Mouse (Mus musculus): ENCODE measurements around the gene Slc9a9.

Slc9a9 gene

DNA sequence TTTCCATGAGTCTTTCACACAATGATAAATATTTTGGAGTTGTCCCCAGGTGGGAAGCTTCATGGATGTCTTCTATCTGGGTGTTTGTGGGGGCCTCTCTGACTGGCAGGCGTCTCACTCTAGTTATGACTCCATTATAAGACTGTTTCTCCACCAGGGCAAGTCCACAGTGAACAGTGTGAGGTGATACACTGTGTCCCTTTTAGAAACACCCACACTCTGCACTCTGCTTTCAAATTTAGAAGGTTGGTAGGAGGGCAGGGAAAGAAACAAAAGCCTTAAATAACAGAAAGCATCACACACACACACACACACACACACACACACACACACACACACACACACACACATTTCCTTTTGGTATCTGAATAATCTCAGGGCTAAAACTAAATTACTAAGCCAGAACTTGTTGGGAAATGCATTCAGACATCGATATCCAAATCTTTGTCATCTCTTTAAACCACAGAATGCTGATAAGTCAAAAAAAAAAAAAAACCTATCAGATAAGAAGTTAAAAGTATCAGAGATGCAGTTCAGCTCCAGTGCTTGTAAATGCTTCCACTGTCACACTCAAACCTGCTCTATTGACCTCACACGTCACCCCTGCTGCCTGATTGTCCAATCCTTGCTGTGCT lies 8.4 kb downstream of the Slc9a9 start:
- POLR2A ChIA-PET: no interaction called here
- CTCF ChIA-PET: no interaction called here

DNA sequence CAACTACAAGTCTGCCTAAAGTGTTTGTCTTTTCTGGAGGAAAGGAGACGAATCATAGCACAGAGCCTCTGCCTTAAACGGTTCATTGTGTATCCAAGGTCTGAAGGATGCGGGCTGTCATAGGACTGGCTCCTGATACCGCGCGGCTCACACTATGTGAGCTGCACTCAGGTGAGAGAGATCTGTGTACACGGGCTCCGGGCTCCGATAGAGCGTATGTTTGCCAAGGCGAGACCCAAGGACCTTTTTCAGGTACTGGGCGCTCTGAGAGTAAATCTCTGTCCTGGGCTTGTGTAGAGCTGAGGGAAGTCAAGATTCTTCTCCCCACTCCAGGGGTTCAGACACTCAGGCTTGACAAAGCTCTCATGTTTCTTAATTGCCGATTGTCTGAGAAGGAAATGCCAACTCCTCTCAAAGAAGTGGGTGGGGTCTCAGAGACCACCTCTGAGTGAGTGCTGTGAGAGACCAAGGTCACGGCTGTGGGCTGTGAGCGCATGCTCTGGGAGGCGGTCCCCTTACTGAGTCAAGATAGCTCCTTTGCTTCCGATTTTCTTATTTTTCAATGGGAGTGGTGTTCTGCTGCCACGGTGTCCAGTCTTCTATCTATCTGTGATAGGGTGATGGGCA lies 10.9 kb downstream of the Slc9a9 start:
- CTCF ChIA-PET: interaction anchor here in 1 of 4 experiments (1.0 kb wide), 1 partner anchor 19 kb away, joined by 4 read pairs; no protein-coding TSS in a partner anchor
- POLR2A ChIA-PET: interaction anchor here in 1 of 4 experiments (0.5 to 2.5 kb wide), 5 partner anchors 10 to 151 kb away, joined by 3 to 12 read pairs (median 5); partner anchors contain the start of genes 1190002N15Rik and Slc9a9

DNA sequence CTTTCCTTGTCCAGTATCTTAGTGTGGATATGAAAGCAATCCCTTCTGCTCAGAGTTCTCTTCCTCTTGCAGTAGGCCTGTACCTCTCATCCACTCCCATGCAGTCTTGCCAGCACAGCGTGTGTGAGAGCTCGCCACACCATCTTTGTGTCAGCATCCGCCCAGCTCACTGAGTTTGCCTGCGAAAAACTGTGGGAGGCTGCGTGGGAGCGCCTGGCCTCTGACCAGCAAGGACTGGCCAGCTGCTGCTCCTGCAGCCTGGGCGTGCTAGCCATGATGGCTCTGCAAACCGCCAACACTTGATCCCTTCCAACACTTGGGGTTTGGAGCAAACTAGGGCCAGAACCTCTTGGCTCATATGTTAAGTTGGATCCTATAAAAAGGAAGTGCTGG lies 11.4 kb downstream of the Slc9a9 start:
- CTCF ChIA-PET: interaction anchor here in 1 of 4 experiments (1.0 kb wide), 1 partner anchor 20 kb away, joined by 4 read pairs; no protein-coding TSS in a partner anchor
- POLR2A ChIA-PET: interaction anchor here in 1 of 4 experiments (0.5 to 2.5 kb wide), 5 partner anchors 10 to 144 kb away, joined by 3 to 12 read pairs (median 5); partner anchors contain the start of genes 1190002N15Rik and Slc9a9

DNA sequence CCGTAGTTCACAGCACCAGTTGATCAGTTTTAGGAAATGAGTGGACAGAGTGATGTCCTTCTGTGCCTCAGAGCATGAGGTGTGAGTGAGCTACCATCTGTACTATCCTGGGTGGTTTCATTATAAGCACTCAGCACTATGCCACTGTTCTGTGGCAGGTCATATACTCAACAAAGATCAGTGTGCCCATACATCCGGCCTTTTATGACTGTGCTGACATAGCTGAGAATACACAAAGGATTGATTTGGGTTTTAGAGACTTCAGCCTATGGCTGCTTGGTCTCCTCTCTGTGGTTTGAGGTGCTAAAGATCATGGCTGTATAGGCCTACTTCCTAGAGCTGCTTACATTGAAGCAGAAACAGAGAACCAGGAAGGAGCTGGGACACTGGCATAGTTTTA lies 12.6 kb downstream of the Slc9a9 start:
- ChIA-PET POLR2A (no interaction called here), CTCF (no interaction called here)

DNA sequence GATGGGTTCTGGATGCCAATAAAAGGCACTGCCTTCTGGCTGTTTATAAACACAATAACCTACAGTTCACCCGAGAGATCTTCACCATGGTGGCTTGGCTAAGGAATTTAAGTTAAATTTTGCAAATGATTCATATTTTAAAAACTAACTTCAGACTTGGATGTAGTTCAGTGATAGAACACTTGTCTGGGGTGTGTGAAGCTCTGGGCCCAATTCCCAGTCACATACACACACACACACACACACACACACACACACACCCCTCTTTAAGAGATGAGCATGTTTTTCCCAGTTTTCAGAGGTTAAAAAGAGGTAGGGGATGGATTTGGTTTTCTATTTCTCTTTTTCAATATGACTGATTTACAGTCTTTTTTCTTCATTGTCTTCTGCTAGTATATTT lies 15.9 kb downstream of the Slc9a9 start:
- POLR2A ChIA-PET: interaction anchor here in 1 of 4 experiments (0.7 kb wide), 1 partner anchor 319 kb away, joined by 3 read pairs; no protein-coding TSS in a partner anchor
- CTCF ChIA-PET: no interaction called here

DNA sequence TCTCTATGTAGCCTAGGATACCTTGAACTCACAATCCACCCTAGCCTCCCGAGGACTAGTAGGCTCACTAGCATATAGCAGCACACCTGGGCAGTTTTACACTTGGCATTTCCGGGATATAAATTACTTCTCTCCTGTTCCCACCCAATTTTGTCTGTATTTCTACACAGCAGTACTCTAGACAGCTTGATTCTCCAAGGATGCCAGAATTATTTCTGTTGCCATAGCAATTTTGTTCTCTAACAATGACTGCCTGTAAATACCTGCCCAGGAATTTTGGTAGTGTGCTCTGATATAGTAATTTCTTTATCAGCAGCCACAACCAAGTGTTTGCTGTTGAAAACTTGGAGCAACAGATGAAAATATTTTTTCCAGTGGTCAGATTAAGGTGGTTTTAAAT lies 16.7 kb downstream of the Slc9a9 start:
- POLR2A ChIA-PET: interaction anchor here in 1 of 4 experiments (0.7 kb wide), 1 partner anchor 319 kb away, joined by 3 read pairs; no protein-coding TSS in a partner anchor
- CTCF ChIA-PET: no interaction called here

DNA sequence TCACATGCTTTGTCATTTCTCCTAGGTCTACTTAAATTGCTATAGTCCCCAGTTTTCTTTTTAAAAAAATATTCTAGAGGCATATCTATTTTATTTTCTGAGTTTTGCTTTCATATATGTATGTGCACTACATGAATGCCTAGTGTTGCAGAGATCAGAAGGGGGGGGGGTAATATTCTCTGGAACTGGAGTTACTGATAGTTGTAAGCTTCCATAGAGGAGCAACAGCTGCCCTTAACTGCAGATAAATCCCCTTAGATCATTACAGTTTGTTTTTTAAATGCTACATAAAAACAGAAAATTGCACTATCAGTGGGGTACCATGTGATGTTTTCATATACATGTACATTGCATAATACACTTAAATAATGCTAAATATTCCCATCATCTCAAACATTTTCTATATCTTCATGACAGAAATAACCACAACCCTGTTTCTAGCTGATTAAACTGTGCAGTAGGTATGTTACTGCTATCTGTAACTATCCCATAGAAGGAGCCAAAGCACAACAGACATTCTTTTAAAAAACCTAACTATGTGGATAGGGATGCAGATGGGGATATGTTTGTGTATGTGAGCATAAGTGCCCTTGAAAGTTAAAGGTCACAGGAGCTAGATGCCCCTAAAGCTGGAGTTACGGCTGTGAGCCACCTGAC lies 17.6 kb downstream of the Slc9a9 start:
- ChIA-PET POLR2A (no interaction called here), CTCF (no interaction called here)

DNA sequence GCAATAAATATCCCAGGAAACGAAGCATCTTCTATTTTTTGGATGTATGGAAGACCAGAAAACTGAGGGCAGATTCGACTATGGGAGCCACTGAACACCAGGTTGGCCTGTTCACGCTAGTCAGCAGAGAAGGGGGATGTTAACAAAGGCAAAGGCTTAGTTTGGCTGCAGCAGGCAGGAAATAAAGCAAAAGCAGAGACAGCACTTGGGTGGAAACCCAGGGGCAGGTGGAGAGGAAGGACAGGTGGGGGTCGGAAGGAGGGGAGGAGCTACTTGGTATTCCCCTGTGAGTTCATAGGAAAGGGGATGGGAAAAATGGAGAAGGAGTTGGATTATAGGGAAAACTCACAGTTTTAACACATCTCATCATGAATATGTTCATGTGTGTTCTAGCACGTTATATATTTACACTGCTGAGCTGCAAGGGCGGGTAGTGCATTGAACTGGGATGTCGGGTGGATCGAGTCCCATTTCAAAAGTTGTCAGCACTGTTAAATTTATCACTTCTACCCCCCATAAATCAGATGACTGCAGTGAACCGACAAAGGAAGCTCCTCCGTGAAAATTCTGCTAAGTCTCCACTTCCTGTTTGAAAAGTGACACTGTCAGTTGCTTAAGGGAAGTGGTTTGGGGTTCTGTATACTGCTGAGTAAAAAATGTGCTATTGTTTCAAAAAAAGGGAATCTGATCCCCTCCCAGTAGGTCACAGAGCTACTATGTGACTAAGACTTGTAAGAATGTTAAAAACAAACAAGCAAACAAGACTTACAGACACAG lies 21.8 kb downstream of the Slc9a9 start:
- CTCF ChIA-PET: no interaction called here

DNA sequence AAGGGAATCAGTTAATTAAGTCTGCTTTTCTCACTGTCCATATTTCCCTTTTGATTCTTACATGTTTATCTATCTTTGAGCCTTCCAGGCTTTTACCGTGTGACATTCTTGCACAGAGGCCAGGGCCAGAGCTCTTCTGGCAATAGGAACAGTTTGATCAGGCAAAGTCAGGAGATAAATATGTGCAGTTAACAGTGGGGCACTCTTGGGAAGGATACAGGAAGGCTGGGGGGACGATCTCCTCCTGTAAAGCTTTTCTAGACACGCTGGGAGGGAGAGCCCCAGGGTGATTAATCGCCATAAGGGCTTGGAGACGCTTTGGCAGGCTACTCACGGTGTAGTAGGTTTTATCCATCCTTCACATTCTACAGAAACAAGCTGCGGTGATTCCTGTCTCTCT lies 22.4 kb downstream of the Slc9a9 start:
- POLR2A ChIA-PET: interaction anchor here in 1 of 4 experiments (1.3 kb wide), 1 partner anchor 154 kb away, joined by 3 read pairs; the partner anchor contains the start of gene 1190002N15Rik

More for the DNA sequence above, 21.8 kb downstream of the Slc9a9 start:
- POLR2A ChIA-PET: interaction anchor here in 1 of 4 experiments (1.3 kb wide), 1 partner anchor 153 kb away, joined by 3 read pairs; the partner anchor contains the start of gene 1190002N15Rik

DNA sequence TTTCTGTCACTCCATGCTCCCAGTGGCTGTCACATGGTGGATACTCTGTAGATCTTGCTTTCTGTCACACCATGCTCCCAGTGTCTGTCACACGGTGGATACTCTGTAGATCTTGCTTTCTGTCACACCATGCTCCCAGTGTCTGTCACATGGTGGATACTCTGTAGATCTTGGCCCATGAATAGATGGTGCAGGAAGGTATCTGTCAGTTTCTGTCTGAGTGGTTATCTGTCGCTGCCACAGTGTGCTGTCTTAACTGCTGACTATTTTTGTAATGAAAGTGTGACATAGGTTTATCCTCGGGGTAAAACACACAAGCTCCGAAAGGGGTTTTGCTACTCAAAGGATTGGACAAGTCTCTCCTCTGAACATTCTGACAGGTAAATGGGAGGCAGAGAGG lies 24.5 kb downstream of the Slc9a9 start:
- ChIA-PET CTCF (no interaction called here), POLR2A (interaction anchor here in 1 of 4 experiments (0.5 kb wide), 1 partner anchor 699 kb away, joined by 7 read pairs; no protein-coding TSS in a partner anchor)

More for the DNA sequence above, 22.4 kb downstream of the Slc9a9 start:
- CTCF ChIA-PET: no interaction called here

DNA sequence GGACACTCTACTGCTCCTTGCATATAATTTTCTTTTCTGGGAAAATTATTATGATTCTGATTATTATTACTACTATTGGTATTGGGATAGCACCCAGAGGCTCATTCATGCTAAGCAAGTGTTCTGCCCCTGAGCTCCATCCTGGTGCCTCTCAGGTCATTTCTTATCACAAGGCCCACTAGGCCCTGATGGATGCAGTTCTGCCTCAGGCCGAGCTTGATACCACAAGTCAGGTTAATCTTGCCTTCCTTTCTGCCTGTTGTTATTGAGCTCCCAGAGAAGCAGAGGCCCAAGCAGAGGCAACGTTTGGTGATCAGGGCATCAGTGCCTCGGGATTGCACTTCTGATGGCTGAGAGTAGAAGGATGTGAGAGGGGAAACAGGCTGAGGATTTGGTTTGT lies 25.3 kb downstream of the Slc9a9 start:
- POLR2A ChIA-PET: interaction anchor here in 1 of 4 experiments (0.5 to 0.6 kb wide), 2 partner anchors 74 to 695 kb away, joined by 3 read pairs; no protein-coding TSS in a partner anchor
- CTCF ChIA-PET: no interaction called here

DNA sequence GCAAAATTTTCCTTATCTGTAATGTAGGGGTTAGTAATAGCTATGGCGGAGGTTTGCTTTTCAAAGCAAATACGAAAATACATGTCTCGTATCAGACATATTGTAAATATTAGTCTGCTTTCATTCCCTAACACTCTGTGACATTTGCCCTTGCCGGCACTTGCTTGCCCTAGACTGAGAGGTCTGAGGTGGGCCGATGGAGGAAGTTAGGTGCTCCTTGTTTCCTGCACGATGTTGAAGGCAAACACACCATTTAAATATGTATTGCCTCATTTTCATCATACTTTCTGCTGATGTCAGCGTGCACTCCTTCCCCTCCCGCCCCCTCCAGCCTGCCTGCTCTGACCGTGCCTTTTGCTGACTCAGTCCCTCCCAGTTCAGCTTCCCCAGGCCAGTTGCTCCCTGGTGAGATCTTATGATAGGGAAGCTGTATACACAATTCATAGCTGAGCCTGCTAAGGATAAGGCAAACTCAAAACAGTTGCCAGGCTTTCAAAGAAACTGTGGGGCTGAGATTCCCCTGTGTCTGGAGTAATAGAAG lies 26.9 kb downstream of the Slc9a9 start:
- POLR2A ChIA-PET: no interaction called here
- CTCF ChIA-PET: no interaction called here

DNA sequence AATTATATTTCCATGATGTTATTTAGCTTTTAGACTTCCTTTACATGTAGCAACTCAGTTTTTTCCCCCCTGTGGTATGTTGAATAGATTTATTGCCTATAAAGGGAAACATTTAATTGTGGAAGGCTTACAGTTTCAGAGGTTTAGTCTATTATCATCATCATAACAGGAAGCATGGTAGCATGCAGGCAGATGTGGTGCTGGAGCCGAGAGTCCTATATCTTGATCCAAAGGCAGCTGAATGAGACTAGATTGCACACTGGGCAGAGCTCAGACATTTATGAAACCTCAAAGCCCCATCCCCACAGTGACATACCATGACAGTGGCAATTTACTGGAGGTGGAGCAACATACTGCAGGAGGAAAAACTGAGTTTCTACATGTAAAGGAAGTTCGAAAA lies 28.5 kb downstream of the Slc9a9 start:
- ChIA-PET POLR2A (no interaction called here), CTCF (no interaction called here)

DNA sequence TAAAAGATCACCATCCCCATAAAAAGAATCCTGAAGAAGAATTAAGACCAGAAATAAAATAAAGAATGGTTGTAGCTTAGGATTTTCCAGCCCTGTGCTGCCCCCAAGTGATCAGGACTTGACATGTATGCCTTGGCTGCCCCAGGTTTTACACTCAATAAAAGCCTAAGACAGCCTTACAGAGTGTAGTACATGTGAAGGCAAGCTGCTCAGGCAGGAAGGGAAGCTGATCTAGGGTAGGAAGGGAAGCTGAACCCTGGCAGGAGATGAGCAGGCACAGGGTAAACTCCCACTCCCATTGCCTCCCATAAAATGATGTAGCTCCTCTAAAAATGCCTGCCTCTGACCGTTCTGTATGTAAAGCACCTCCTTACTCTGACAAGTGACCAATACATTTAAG lies 30.8 kb downstream of the Slc9a9 start:
- CTCF ChIA-PET: interaction anchor here (0.6 to 1.4 kb wide), 9 partner anchors 10 to 727 kb away, joined by 3 to 11 read pairs (median 3); no protein-coding TSS in a partner anchor
- POLR2A ChIA-PET: interaction anchor here in 1 of 4 experiments (1.2 kb wide), 1 partner anchor 38 kb away, joined by 3 read pairs; no protein-coding TSS in a partner anchor

DNA sequence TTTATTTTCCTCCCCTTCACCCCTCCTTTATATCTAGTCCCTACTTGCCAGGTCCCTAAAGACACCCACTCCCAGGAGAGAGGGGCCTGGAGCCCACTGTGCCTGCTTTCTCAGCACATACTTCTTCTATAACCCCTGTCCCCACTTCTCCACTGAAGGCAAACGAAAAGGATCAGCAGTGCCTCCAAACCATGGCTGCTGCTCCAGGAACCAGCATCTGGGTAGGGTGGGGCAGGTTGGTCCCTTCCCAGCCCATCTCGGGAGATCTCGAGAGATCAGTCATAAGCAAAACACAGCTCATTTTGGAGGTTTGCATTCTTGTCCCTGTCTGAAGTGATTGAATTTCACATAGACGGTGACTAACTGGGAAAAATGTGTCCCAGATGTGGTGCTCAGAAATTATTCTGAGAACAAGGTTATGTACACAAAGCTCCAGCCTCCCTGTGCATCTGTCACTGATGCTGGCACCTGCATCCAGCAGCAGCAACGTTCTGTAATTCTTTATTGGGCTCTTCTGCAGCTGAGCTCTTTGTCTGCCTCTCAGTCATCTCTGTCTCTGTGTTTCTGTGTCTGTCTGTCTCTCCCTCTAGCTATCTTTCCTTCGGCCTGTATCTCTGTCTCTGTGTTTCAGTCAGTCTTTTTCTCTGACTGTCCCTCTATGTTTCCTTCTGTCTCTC lies 31.6 kb downstream of the Slc9a9 start:
- CTCF ChIA-PET: interaction anchor here in 3 of 4 experiments (1.1 to 1.4 kb wide), 4 partner anchors 20 to 46 kb away, joined by 3 to 5 read pairs (median 3); no protein-coding TSS in a partner anchor
- POLR2A ChIA-PET: no interaction called here

DNA sequence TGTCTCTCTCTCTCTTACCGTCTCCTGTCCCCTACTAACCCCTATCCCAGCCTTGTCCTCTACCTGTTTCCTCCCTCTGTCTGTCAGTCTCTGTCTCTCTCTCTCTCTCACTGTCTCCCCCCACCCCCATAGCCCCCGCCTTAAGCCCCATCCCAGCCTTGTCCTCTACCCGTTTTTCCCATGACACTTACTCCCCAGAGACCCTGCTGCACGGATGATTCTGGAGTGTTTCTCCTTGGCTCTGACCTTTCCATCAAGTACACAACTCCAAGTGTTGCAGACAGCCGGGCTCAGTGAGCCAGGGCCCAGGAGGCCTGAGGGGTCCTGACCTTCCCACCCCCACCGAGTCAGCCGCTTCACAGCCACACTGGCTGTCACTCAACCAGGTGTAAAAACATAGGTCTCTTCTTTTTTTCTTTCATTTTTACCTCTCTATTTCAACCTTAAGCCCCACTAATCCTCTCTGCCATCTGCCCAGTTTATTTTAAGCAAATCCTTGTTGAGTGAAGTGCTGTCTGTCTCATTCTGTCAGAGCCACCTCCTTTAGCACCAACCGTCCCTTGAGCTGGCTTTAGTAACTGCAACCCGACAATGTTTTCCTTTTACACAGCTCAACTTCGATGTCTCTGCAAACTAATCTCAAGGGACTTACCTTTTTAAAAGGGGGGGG lies 32.4 kb downstream of the Slc9a9 start:
- CTCF ChIA-PET: no interaction called here
- POLR2A ChIA-PET: interaction anchor here in 3 of 4 experiments (0.6 to 0.7 kb wide), 3 partner anchors 21 to 1771 kb away, joined by 3 to 5 read pairs (median 3); partner anchors contain the start of gene 1190002N15Rik (in 1 of the 3)

DNA sequence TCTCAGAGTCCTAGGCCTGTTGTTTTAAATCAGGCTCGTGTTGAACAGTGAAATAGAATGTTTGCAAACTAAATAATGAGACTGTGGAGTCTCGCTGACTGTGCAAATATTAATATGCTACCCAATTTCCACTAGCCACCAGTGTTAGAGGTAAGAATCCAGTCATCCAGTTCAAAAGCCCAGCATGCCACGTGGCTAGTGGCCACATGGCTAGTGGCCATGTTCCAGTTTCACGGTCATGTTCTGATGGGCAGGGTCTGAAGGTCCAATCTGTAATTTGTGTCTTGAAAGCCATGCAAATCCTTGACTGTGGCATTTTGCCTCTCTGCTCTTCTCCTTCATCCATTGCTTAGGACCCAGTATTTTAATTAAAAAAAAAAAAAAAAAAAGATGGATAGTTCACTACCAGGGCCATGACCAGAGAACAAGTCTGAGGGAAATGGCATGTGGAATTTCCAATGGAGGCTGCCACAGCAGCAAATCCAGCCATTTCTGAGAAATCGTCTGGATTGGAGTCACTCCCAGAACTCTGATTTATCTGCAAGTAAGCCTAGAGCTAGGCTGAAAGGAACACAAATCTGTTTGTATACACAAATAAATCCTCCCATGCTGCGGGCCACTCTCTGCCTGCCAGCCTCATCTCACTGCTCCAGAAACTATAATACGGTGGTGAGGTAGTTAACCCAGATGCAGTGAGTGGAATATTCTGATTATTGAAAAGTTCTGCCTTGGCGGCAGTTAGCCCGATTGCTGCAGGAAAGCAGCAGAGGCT lies 35.5 kb downstream of the Slc9a9 start:
- ChIA-PET CTCF (no interaction called here), POLR2A (interaction anchor here in 1 of 4 experiments (0.6 kb wide), 1 partner anchor 26 kb away, joined by 3 read pairs; no protein-coding TSS in a partner anchor)

Measured in embryonic stem cell, embryonic (primary cell).